Comparison of ENCODE assay signal across 7 mouse cellular contexts in the genomic region with DNA sequence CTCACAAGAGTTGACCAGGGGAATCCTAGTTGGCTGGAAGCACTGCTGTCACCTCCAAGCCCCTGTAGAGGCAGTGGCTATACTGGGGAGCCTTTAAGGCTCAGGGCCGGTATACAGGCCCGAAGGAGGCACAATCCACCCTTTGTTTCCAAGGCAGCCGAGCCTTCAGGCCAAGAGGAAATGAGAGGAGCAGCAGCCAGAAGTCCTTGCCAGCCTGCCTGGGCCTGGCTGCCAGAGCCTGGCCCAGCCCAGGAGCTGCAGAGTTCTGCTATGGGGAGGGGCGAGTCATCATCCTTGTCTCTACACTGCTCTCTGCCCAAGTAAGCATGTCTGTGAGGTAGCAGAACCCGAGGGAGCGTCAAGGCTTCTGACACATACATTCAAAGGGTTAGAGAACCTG. TPM values are rescaled to one million over a fixed set of nuclear protein-coding genes. Genes with fewer than 3 reads are reported as not detected.
DNase-seq lines count a peak whose midpoint lies in the region; ATAC-seq lines count a peak whose summit lies in the region.

No protein-coding gene starts in this region.

- 65% methylated on average over 6 of the region's 6 CpGs for WGBS in midbrain, embryonic 14.5 days
- WGBS in midbrain, embryonic 10.5 days, result 62% methylated on average over 6 of the region's 6 CpGs
- 54% methylated on average over 6 of the region's 6 CpGs for WGBS in heart, embryonic 13.5 days
- WGBS in limb, embryonic 10.5 days, result 70% methylated on average over 6 of the region's 6 CpGs

- no peak overlapping the region for H3K9ac ChIP-seq in midbrain, embryonic 14.5 days (replicated peaks; ENCODE audit: low read length)
- 0 out of 2 replicates have a peak overlapping the region, but pooled peaks have one; percentile 14 for H3K9ac ChIP-seq in heart, embryonic 13.5 days

- H3K4me2 ChIP-seq in midbrain, embryonic 14.5 days (ENCODE audit: low read length), result no peak overlapping the region
- H3K4me2 ChIP-seq in heart, embryonic 13.5 days, result no peak overlapping the region

- no peaks in the 10 kb centered on the region for H3K4me1 ChIP-seq in midbrain, embryonic 14.5 days (ENCODE audit: control insufficient read depth, insufficient read depth, low read length)
- peaks cover 12% of the 10 kb centered on the region for H3K4me1 ChIP-seq in midbrain, embryonic 10.5 days
- peaks cover 32% of the 10 kb centered on the region for H3K4me1 ChIP-seq in heart, embryonic 13.5 days
- H3K4me1 ChIP-seq in limb, embryonic 10.5 days, result peaks cover 31% of the 10 kb centered on the region

- no peak overlapping the region for H3K27ac ChIP-seq in midbrain, embryonic 14.5 days (replicated peaks; ENCODE audit: low read depth, low read length)
- no peak overlapping the region for H3K27ac ChIP-seq in midbrain, embryonic 10.5 days (replicated peaks)
- peak overlapping the region; percentile 65 for H3K27ac ChIP-seq in heart, embryonic 13.5 days (replicated peaks)
- H3K27ac ChIP-seq in limb, embryonic 10.5 days, result peak overlapping the region; percentile 58

- H3K27me3 ChIP-seq in midbrain, embryonic 14.5 days (ENCODE audit: control insufficient read depth, insufficient read depth, low read length), result no peaks in the 10 kb centered on the region
- no peaks in the 10 kb centered on the region for H3K27me3 ChIP-seq in midbrain, embryonic 10.5 days (ENCODE audit: low read depth, poor library complexity, severe bottlenecking)
- H3K27me3 ChIP-seq in heart, embryonic 13.5 days (replicated peaks), result no peaks in the 10 kb centered on the region
- no peaks in the 10 kb centered on the region for H3K27me3 ChIP-seq in limb, embryonic 10.5 days (ENCODE audit: low read depth, poor library complexity, severe bottlenecking)

- peak; percentile 37 for DNase-seq in midbrain, embryonic 14.5 days
- DNase-seq in midbrain, embryonic 10.5 days (ENCODE audit: low spot score), result no peak
- DNase-seq in cerebellum, adult 9-10 months, result peak; percentile 21
- no peak for DNase-seq in limb, embryonic 10.5 days (ENCODE audit: low spot score)
- DNase-seq in embryo, embryonic 11 days, result no peak
- DNase-seq in T-cell, adult 2 months (ENCODE audit: low spot score), result no peak

- H3K36me3 ChIP-seq in midbrain, embryonic 14.5 days (ENCODE audit: control insufficient read depth, insufficient read depth, low read length), result no peaks in the 10 kb centered on the region
- H3K36me3 ChIP-seq in midbrain, embryonic 10.5 days, result no peaks in the 10 kb centered on the region
- H3K36me3 ChIP-seq in heart, embryonic 13.5 days, result no peaks in the 10 kb centered on the region
- no peaks in the 10 kb centered on the region for H3K36me3 ChIP-seq in limb, embryonic 10.5 days

- ATAC-seq in midbrain, embryonic 14.5 days (ENCODE audit: low FRiP score, low TSS enrichment), result 0 out of 2 replicates have a peak, but pooled peaks have one; percentile 44
- no peak for ATAC-seq in heart, embryonic 13.5 days (ENCODE audit: extremely low read depth, insufficient number of reproducible peaks, low FRiP score, low TSS enrichment)

- no peaks in the 10 kb centered on the region for H3K9me3 ChIP-seq in midbrain, embryonic 14.5 days (ENCODE audit: control insufficient read depth, low read length)
- H3K9me3 ChIP-seq in midbrain, embryonic 10.5 days (replicated peaks), result no peaks in the 10 kb centered on the region
- no peaks in the 10 kb centered on the region for H3K9me3 ChIP-seq in heart, embryonic 13.5 days
- no peaks in the 10 kb centered on the region for H3K9me3 ChIP-seq in limb, embryonic 10.5 days (replicated peaks)

- no peak overlapping the region for H3K4me3 ChIP-seq in midbrain, embryonic 14.5 days (replicated peaks; ENCODE audit: low read depth, low read length)
- H3K4me3 ChIP-seq in midbrain, embryonic 10.5 days, result no peak overlapping the region
- H3K4me3 ChIP-seq in heart, embryonic 13.5 days, result no peak overlapping the region
- H3K4me3 ChIP-seq in limb, embryonic 10.5 days, result no peak overlapping the region

RNA-seq across cellular contexts. Expression of a gene that starts 22.0 kb away (rescaled TPM):
- 3.6 and 5.2 TPM in 2 replicates for polyA plus RNA-seq in midbrain, embryonic 14.5 days (2014; fragmentation: Nextera tagmentation; extraction: Ambion mirVana)
- 11.0 and 14.9 TPM in 2 replicates for polyA plus RNA-seq in midbrain, embryonic 10.5 days (2016; fragmentation: Nextera tagmentation; extraction: Ambion mirVana)
- polyA plus RNA-seq in heart, embryonic 13.5 days (2015; fragmentation: Nextera tagmentation; extraction: Ambion mirVana), result 13.0 and 19.3 TPM in 2 replicates
- 35.9 and 43.1 TPM in 2 replicates for polyA plus RNA-seq in limb, embryonic 10.5 days (2016; fragmentation: Nextera tagmentation; extraction: Ambion mirVana)

RNA-seq across cellular contexts. Expression of a gene that starts 38.8 kb away (rescaled TPM):
- 2.9 and 3.6 TPM in 2 replicates for polyA plus RNA-seq in midbrain, embryonic 14.5 days (2014; fragmentation: Nextera tagmentation; extraction: Ambion mirVana)
- polyA plus RNA-seq in midbrain, embryonic 10.5 days (2016; fragmentation: Nextera tagmentation; extraction: Ambion mirVana), result 0.56 and 0.93 TPM in 2 replicates
- 0.62 and 0.99 TPM in 2 replicates for polyA plus RNA-seq in heart, embryonic 13.5 days (2015; fragmentation: Nextera tagmentation; extraction: Ambion mirVana)
- 0.43 and 0.61 TPM in 2 replicates for polyA plus RNA-seq in limb, embryonic 10.5 days (2016; fragmentation: Nextera tagmentation; extraction: Ambion mirVana)

RNA-seq across cellular contexts. Expression of a gene that starts 44.7 kb away (rescaled TPM):
- 24.4 and 32.5 TPM in 2 replicates for polyA plus RNA-seq in midbrain, embryonic 14.5 days (2014; fragmentation: Nextera tagmentation; extraction: Ambion mirVana)
- 12.8 and 15.1 TPM in 2 replicates for polyA plus RNA-seq in midbrain, embryonic 10.5 days (2016; fragmentation: Nextera tagmentation; extraction: Ambion mirVana)
- 5.9 and 6.0 TPM in 2 replicates for polyA plus RNA-seq in heart, embryonic 13.5 days (2015; fragmentation: Nextera tagmentation; extraction: Ambion mirVana)
- 10.6 and 13.4 TPM in 2 replicates for polyA plus RNA-seq in limb, embryonic 10.5 days (2016; fragmentation: Nextera tagmentation; extraction: Ambion mirVana)

RNA-seq across cellular contexts. Expression of a gene that starts 54.0 kb away (rescaled TPM):
- 11.9 and 12.7 TPM in 2 replicates for polyA plus RNA-seq in midbrain, embryonic 14.5 days (2014; fragmentation: Nextera tagmentation; extraction: Ambion mirVana)
- polyA plus RNA-seq in midbrain, embryonic 10.5 days (2016; fragmentation: Nextera tagmentation; extraction: Ambion mirVana), result 11.5 and 13.3 TPM in 2 replicates
- 13.5 and 15.4 TPM in 2 replicates for polyA plus RNA-seq in heart, embryonic 13.5 days (2015; fragmentation: Nextera tagmentation; extraction: Ambion mirVana)
- polyA plus RNA-seq in limb, embryonic 10.5 days (2016; fragmentation: Nextera tagmentation; extraction: Ambion mirVana), result 9.6 and 11.8 TPM in 2 replicates

Comparison
In these comparisons a context has a peak if more than half of its experiments do, and no peak if none do; other contexts are left out.
1. DNase-seq: peak in midbrain, embryonic 14.5 days (single experiment) and cerebellum, adult 9-10 months (single experiment); none in midbrain, embryonic 10.5 days (single experiment), limb, embryonic 10.5 days (single experiment), embryo, embryonic 11 days (single experiment) and T-cell, adult 2 months (single experiment).
2. H3K27ac ChIP-seq: peak in heart, embryonic 13.5 days (single experiment) and limb, embryonic 10.5 days (single experiment); none in midbrain, embryonic 14.5 days (single experiment) and midbrain, embryonic 10.5 days (single experiment).